Mouse (Mus musculus) limb, embryonic 14.5 days (tissue): ENCODE measurements at regions not wholly inside any gene's neighbourhood (a gene's known extent, or its start where the extent isn't known, plus 50 kb on each side); places are given as distances from the start of the nearest gene placed in this dataset.

Experiments
- ATAC-seq: fragments of 200-750 bp; cut with Nextera tagmentation; 2 replicates; pipeline ENCODE4 v1.8.0; 2017; ENCODE audit warnings: low read depth, moderate number of reproducible peaks, moderate TSS enrichment; ENCODE audit not compliant: low FRiP score
- DNase-seq: peaks from one replicate; pipeline ENCODE4 v3.0.0-alpha.2; 2015; ENCODE audit warnings: low spot score
- H3K27ac ChIP-seq: fragments of 300-500 bp; sonication (generic); replicated peaks from 2 replicates; pipeline ENCODE4 v1.5.1; 2014; ENCODE audit warnings: low read depth, mild to moderate bottlenecking, low read length, moderate library complexity, mixed read lengths
- H3K27me3 ChIP-seq: fragments of 300-500 bp; sonication (generic); 2 replicates; pipeline ENCODE4 v1.6.1; 2014; ENCODE audit warnings: low read length, mixed read lengths; ENCODE audit not compliant: control insufficient read depth, insufficient read depth
- H3K36me3 ChIP-seq: fragments of 300-500 bp; sonication (generic); 2 replicates; pipeline ENCODE4 v1.6.1; 2014; ENCODE audit warnings: mild to moderate bottlenecking, low read length, moderate library complexity, mixed read lengths; ENCODE audit not compliant: control insufficient read depth, insufficient read depth
- H3K4me1 ChIP-seq: fragments of 300-500 bp; sonication (generic); 2 replicates; pipeline ENCODE4 v1.6.1; 2014; ENCODE audit warnings: antibody characterized with exemption, low read length, mixed read lengths; ENCODE audit not compliant: control insufficient read depth, insufficient read depth
- H3K4me2 ChIP-seq: fragments of 300-500 bp; sonication (generic); replicated peaks from 2 replicates; pipeline ENCODE4 v1.6.1; 2014; ENCODE audit warnings: low read depth, mild to moderate bottlenecking, low read length, moderate library complexity; ENCODE audit not compliant: severe bottlenecking
- H3K4me3 ChIP-seq: fragments of 300-500 bp; sonication (generic); replicated peaks from 2 replicates; pipeline ENCODE4 v1.5.1; 2014; ENCODE audit warnings: low read length
- H3K9ac ChIP-seq: fragments of 300-500 bp; sonication (generic); 2 replicates; pipeline ENCODE4 v1.6.1; 2014; ENCODE audit warnings: mild to moderate bottlenecking, low read depth, low read length, moderate library complexity; ENCODE audit not compliant: severe bottlenecking
- H3K9me3 ChIP-seq: fragments of 300-500 bp; sonication (generic); 2 replicates; pipeline ENCODE4 v1.6.1; 2016; ENCODE audit warnings: low read length; ENCODE audit not compliant: control insufficient read depth
- POLR2A ChIP-seq: fragments of 200-500 bp; IDR thresholded peaks from 2 replicates; pipeline ENCODE4 v1.8.0; 2012; ENCODE audit warnings: inconsistent platforms, mild to moderate bottlenecking, moderate library complexity, borderline replicate concordance; ENCODE audit not compliant: insufficient read depth, insufficient read length; ENCODE audit errors: extremely low read depth
- WGBS: fragments of 180-500 bp; shearing (Covaris S2); extraction: QIAGEN DNeasy Blood & Tissue Kit; methylation state at CpG from one replicate; pipeline ENCODE4 v1.1.7; 2014; 5-methylcytosine and 5-hydroxymethylcytosine counted together

GRCm38 (mm10) chr9:120850092-120850491, 78.9 kb upstream of the Ctnnb1 start:
- no peaks in the 10 kb centered on the region for H3K27me3 ChIP-seq
- H3K27ac ChIP-seq = no peak overlapping the region
- 0 out of 2 replicates have a peak, but pooled peaks cover 2% of the 10 kb centered on the region for H3K4me1 ChIP-seq
- 65% methylated on average over 5 of the region's 5 CpGs for WGBS
- H3K36me3 ChIP-seq = no peaks in the 10 kb centered on the region
- ATAC-seq (no peak), DNase-seq (no peak)
- no peak for TF ChIP-seq POLR2A
- H3K4me3 ChIP-seq = no peak overlapping the region
- H3K9me3 ChIP-seq = no peaks in the 10 kb centered on the region
- no peak overlapping the region for H3K4me2 ChIP-seq
- H3K9ac ChIP-seq = no peak overlapping the region

GRCm38 (mm10) chr9:120851914-120852313, 77.1 kb upstream of the Ctnnb1 start:
- TF ChIP-seq POLR2A = no peak
- no peak overlapping the region for H3K4me2 ChIP-seq
- H3K4me1 ChIP-seq = 0 out of 2 replicates have a peak, but pooled peaks cover 2% of the 10 kb centered on the region
- H3K9me3 ChIP-seq = no peaks in the 10 kb centered on the region
- H3K4me3 ChIP-seq = no peak overlapping the region
- no peaks in the 10 kb centered on the region for H3K27me3 ChIP-seq
- H3K36me3 ChIP-seq = no peaks in the 10 kb centered on the region
- ATAC-seq (no peak), DNase-seq (no peak)
- H3K27ac ChIP-seq = no peak overlapping the region
- WGBS = 87% methylated on average over 5 of the region's 5 CpGs
- no peak overlapping the region for H3K9ac ChIP-seq

- Histone ChIP-seq H3K27ac (no peak overlapping the region), H3K9ac (no peak overlapping the region), H3K9me3 (no peaks in the 10 kb centered on the region), H3K4me1 (0 out of 2 replicates have a peak, but pooled peaks cover 2% of the 10 kb centered on the region), H3K4me3 (no peak overlapping the region), H3K4me2 (no peak overlapping the region), H3K27me3 (no peaks in the 10 kb centered on the region), H3K36me3 (no peaks in the 10 kb centered on the region)
- 80% methylated on average over 6 of the region's 6 CpGs for WGBS
- no peak for TF ChIP-seq POLR2A
- DNase-seq = no peak
- no peak for ATAC-seq
Observed at GRCm38 (mm10) chr9:120852572-120852971, 76.4 kb upstream of the Ctnnb1 start.

- no peak for TF ChIP-seq POLR2A
- Histone ChIP-seq H3K4me3 (no peak overlapping the region), H3K27me3 (no peaks in the 10 kb centered on the region), H3K27ac (no peak overlapping the region), H3K4me2 (no peak overlapping the region), H3K9me3 (no peaks in the 10 kb centered on the region), H3K4me1 (0 out of 2 replicates have a peak, but pooled peaks cover 2% of the 10 kb centered on the region), H3K9ac (no peak overlapping the region), H3K36me3 (no peaks in the 10 kb centered on the region)
- WGBS = 86% methylated on average over 8 of the region's 8 CpGs
- ATAC-seq (no peak), DNase-seq (no peak)
Observed at GRCm38 (mm10) chr9:120853032-120853597, 75.9 kb upstream of the Ctnnb1 start.

GRCm38 (mm10) chr9:120854351-120854750, 74.7 kb upstream of the Ctnnb1 start:
- H3K9ac ChIP-seq = no peak overlapping the region
- no peaks in the 10 kb centered on the region for H3K36me3 ChIP-seq
- H3K4me2 ChIP-seq = no peak overlapping the region
- no peak overlapping the region for H3K4me3 ChIP-seq
- H3K4me1 ChIP-seq = 0 out of 2 replicates have a peak, but pooled peaks cover 2% of the 10 kb centered on the region
- no peaks in the 10 kb centered on the region for H3K9me3 ChIP-seq
- ATAC-seq = no peak
- H3K27me3 ChIP-seq = no peaks in the 10 kb centered on the region
- 73% methylated on average over 7 of the region's 7 CpGs for WGBS
- no peak overlapping the region for H3K27ac ChIP-seq
- DNase-seq = no peak
- no peak for TF ChIP-seq POLR2A
